Mouse (Mus musculus): ENCODE data around the gene Igf1r.

GRCm38 (mm10) chr7:68085338-68085737 is 132.7 kb downstream of the Igf1r start:
- TF ChIP-seq CTCF (IDR thresholded peaks at IDR 0.05; ENCODE audit: extremely low read depth, insufficient read length, insufficient replicate concordance, low read depth, low read length) (no peak), POLR2A (IDR thresholded peaks at IDR 0.05; ENCODE audit: low read depth, low read length) (no peak)

All from small intestine, adult 2 months (tissue).